Mouse (Mus musculus) C2C12 (cell line): Measurements from ENCODE around the gene C1qtnf6. TPM values are rescaled to one million over a fixed set of nuclear protein-coding genes. Genes with fewer than 3 reads are reported as not detected.

Experiments
- H3K27me3 ChIP-seq: one replicate; pipeline ENCODE4 v1.6.1; 2011; ENCODE audit not compliant: control insufficient read depth, insufficient read depth, insufficient read length
- H3K36me3 ChIP-seq: one replicate; pipeline ENCODE4 v1.6.1; 2011; ENCODE audit not compliant: control insufficient read depth, insufficient read depth
- H3K4me3 ChIP-seq: one replicate; pipeline ENCODE4 v1.5.1; 2011; ENCODE audit warnings: mild to moderate bottlenecking, control low read depth; ENCODE audit not compliant: poor library complexity, insufficient read depth, severe bottlenecking
- H3K79me2 ChIP-seq: one replicate; pipeline ENCODE4 v1.6.1; 2011; ENCODE audit not compliant: control insufficient read depth, insufficient read depth
- H3K79me3 ChIP-seq: one replicate; pipeline ENCODE4 v1.6.1; 2011; ENCODE audit warnings: low read depth, control low read depth
- H3ac ChIP-seq: one replicate; pipeline ENCODE3; 2011; ENCODE audit warnings: low read depth; ENCODE audit not compliant: control insufficient read depth, insufficient read length
- CEBPB ChIP-seq: IDR thresholded peaks from one replicate; pipeline ENCODE4 v1.6.1; 2011; ENCODE audit warnings: low read depth, mild to moderate bottlenecking, control low read depth, moderate library complexity
- CTCF ChIP-seq: IDR thresholded peaks from one replicate; pipeline ENCODE4 v1.5.1; 2011; ENCODE audit not compliant: control insufficient read depth, insufficient read depth, insufficient read length
- FOSL1 ChIP-seq: IDR thresholded peaks from one replicate; pipeline ENCODE4 v1.8.0; 2011; ENCODE audit warnings: mild to moderate bottlenecking, low read length; ENCODE audit not compliant: poor library complexity, insufficient read depth, severe bottlenecking
- MAX ChIP-seq: IDR thresholded peaks from one replicate; pipeline ENCODE4 v1.6.1; 2011; ENCODE audit warnings: mild to moderate bottlenecking, control low read depth
- MYOD1 ChIP-seq: IDR thresholded peaks from one replicate; pipeline ENCODE4 v1.6.1; 2011; ENCODE audit warnings: low read depth; ENCODE audit not compliant: control insufficient read depth, insufficient read length
- MYOG ChIP-seq: IDR thresholded peaks from one replicate; pipeline ENCODE4 v1.6.1; 2011; ENCODE audit not compliant: control insufficient read depth, insufficient read length; ENCODE audit errors: extremely low read depth
- USF1 ChIP-seq: IDR thresholded peaks from one replicate; pipeline ENCODE4 v1.6.1; 2011; ENCODE audit warnings: low read depth, mild to moderate bottlenecking, control low read depth, moderate library complexity
- long read RNA-seq, 2 experiments: library from polyadenylated mRNA; unstranded; transcript quantifications; one replicate each; pipeline ENCODE4 v2.0.0; 2019 to 2020
- polyA plus RNA-seq: library from polyadenylated mRNA; unstranded; fragments of >200 nt; fragmentation: generic; extraction: Trizol; gene quantifications from one replicate; pipeline ENCODE4 v1.2.1, GENCODE M21; 2012; ENCODE audit warnings: missing spikeins

C1qtnf6 gene
- polyA plus RNA-seq = 17.5 TPM
- long read RNA-seq, experiment 1, partial matches to known transcripts = 9 of 9 reads
- long read RNA-seq, experiment 1, other reads (novel, unspliced or antisense) = 0 of 9 reads
- long read RNA-seq, experiment 2, transcript C1qtnf6-201 (3 exons, 2,402 nt) = major isoform, 11 of 12 reads
- long read RNA-seq, experiment 2, partial matches to known transcripts = 0 of 12 reads
- long read RNA-seq, experiment 2, other reads (novel, unspliced or antisense) = 0 of 12 reads

GRCm38 (mm10) chr15:78530671-78531450 lies at the start of gene C1qtnf6:
Gene C1qtnf6, minus strand, starts transcription at chr15:78531416.
- peak within 1 kb of the TSS; percentile 56 for H3ac ChIP-seq
- peaks cover 9% of the 10 kb centered on the region for H3K27me3 ChIP-seq
- H3K4me3 ChIP-seq = no peak within 1 kb of the TSS
- no peak for TF ChIP-seq MYOG
- TF ChIP-seq FOSL1 = no peak
- no peak for TF ChIP-seq USF1
- peak; percentile 13 for TF ChIP-seq MAX
- TF ChIP-seq CTCF = no peak
- H3K79me2 ChIP-seq = peaks cover 19% of the 10 kb centered on the region
- H3K36me3 ChIP-seq = peaks cover 4% of the 10 kb centered on the region
- H3K79me3 ChIP-seq = peaks cover 5% of the 10 kb centered on the region

GRCm38 (mm10) chr15:78576284-78576810 lies 45.1 kb upstream of the C1qtnf6 start:
- no peaks in the 10 kb centered on the region for H3K79me2 ChIP-seq
- no peak for TF ChIP-seq MYOD1
- no peak for TF ChIP-seq CEBPB
- no peak for TF ChIP-seq FOSL1
- TF ChIP-seq MAX = no peak
- TF ChIP-seq CTCF = no peak
- TF ChIP-seq MYOG = no peak
- TF ChIP-seq USF1 = no peak
- H3K36me3 ChIP-seq = no peaks in the 10 kb centered on the region
- H3ac ChIP-seq = no peak overlapping the region
- peaks cover 62% of the 10 kb centered on the region for H3K27me3 ChIP-seq
- no peak overlapping the region for H3K4me3 ChIP-seq
- no peaks in the 10 kb centered on the region for H3K79me3 ChIP-seq

GRCm38 (mm10) chr15:78572658-78573397 lies 41.6 kb upstream of the C1qtnf6 start, which contains the start of gene Rac2:
Gene Rac2, minus strand, starts transcription at chr15:78572783.
- no peak within 1 kb of the TSS for H3ac ChIP-seq
- H3K4me3 ChIP-seq = no peak within 1 kb of the TSS
- no peaks in the 10 kb centered on the region for H3K79me3 ChIP-seq
- no peaks in the 10 kb centered on the region for H3K79me2 ChIP-seq
- TF ChIP-seq MYOD1 = no peak
- H3K36me3 ChIP-seq = no peaks in the 10 kb centered on the region
- H3K27me3 ChIP-seq = peaks cover 73% of the 10 kb centered on the region

GRCm38 (mm10) chr15:78572270-78572600 lies 41.0 kb upstream of the C1qtnf6 start:
- TF ChIP-seq CEBPB (no peak), USF1 (no peak), CTCF (no peak), MYOD1 (no peak), MAX (no peak), MYOG (no peak)
- H3ac ChIP-seq = no peak overlapping the region

GRCm38 (mm10) chr15:78571554-78572269 lies 40.5 kb upstream of the C1qtnf6 start:
- H3K36me3 ChIP-seq = no peaks in the 10 kb centered on the region
- H3ac ChIP-seq = no peak overlapping the region
- H3K79me2 ChIP-seq = no peaks in the 10 kb centered on the region
- TF ChIP-seq MYOD1 = no peak
- TF ChIP-seq MYOG = no peak
- TF ChIP-seq FOSL1 = no peak
- TF ChIP-seq CTCF = no peak
- TF ChIP-seq CEBPB = no peak
- H3K4me3 ChIP-seq = no peak overlapping the region
- peaks cover 77% of the 10 kb centered on the region for H3K27me3 ChIP-seq
- no peaks in the 10 kb centered on the region for H3K79me3 ChIP-seq

More at GRCm38 (mm10) chr15:78572270-78572600, 41.0 kb upstream of the C1qtnf6 start:
- Histone ChIP-seq H3K27me3 (peaks cover 73% of the 10 kb centered on the region), H3K79me2 (no peaks in the 10 kb centered on the region), H3K4me3 (no peak overlapping the region), H3K36me3 (no peaks in the 10 kb centered on the region), H3K79me3 (no peaks in the 10 kb centered on the region)
